Mouse (Mus musculus) kidney, embryonic 14.5 days (tissue): ENCODE results near the gene Tent5c. TPM values are rescaled to one million over a fixed set of nuclear protein-coding genes. Genes with fewer than 3 reads are reported as not detected.

Experiments
- ATAC-seq: fragments of 200-750 bp; cut with Nextera tagmentation; 2 replicates; pipeline ENCODE4 v1.8.0; 2017; ENCODE audit warnings: moderate number of reproducible peaks, mild to moderate bottlenecking, moderate TSS enrichment, moderate library complexity; ENCODE audit not compliant: low FRiP score, low TSS enrichment
- H3K27ac ChIP-seq: fragments of 300-500 bp; sonication (generic); 2 replicates; pipeline ENCODE4 v1.5.1; 2014; ENCODE audit warnings: low read depth, mild to moderate bottlenecking, low read length, moderate library complexity, mixed read lengths
- H3K27me3 ChIP-seq: fragments of 300-500 bp; sonication (generic); 2 replicates; pipeline ENCODE4 v1.6.1; 2014; ENCODE audit warnings: mild to moderate bottlenecking, low read length; ENCODE audit not compliant: control insufficient read depth, insufficient read depth
- H3K36me3 ChIP-seq: fragments of 300-500 bp; sonication (generic); 2 replicates; pipeline ENCODE4 v1.6.1; 2014; ENCODE audit warnings: low read length, mixed read lengths; ENCODE audit not compliant: control insufficient read depth, insufficient read depth
- H3K4me1 ChIP-seq: fragments of 300-500 bp; sonication (generic); 2 replicates; pipeline ENCODE4 v1.6.1; 2014; ENCODE audit warnings: low read length, mixed read lengths; ENCODE audit not compliant: control insufficient read depth, insufficient read depth
- H3K4me2 ChIP-seq: fragments of 300-500 bp; sonication (generic); replicated peaks from 2 replicates; pipeline ENCODE4 v1.6.1; 2014; ENCODE audit warnings: low read depth, mild to moderate bottlenecking, low read length
- H3K4me3 ChIP-seq: fragments of 300-500 bp; sonication (generic); 2 replicates; pipeline ENCODE4 v1.5.1; 2014; ENCODE audit warnings: mild to moderate bottlenecking, low read length
- H3K9ac ChIP-seq: fragments of 300-500 bp; sonication (generic); 2 replicates; pipeline ENCODE4 v1.6.1; 2014; ENCODE audit warnings: low read depth, mild to moderate bottlenecking, low read length, moderate library complexity
- H3K9me3 ChIP-seq: fragments of 300-500 bp; sonication (generic); 2 replicates; pipeline ENCODE4 v1.6.1; 2016; ENCODE audit warnings: low read length; ENCODE audit not compliant: control insufficient read depth
- WGBS: fragments of 180-500 bp; shearing (Covaris S2); extraction: QIAGEN DNeasy Blood & Tissue Kit; methylation state at CpG from one replicate; pipeline ENCODE4 v1.1.7; 2014; 5-methylcytosine and 5-hydroxymethylcytosine counted together
- polyA plus RNA-seq: library from polyadenylated mRNA; unstranded; fragments of >200 nt; fragmentation: Nextera tagmentation; extraction: Ambion mirVana; gene quantifications from 2 replicates; pipeline ENCODE4 v1.2.1, GENCODE M21; 2014

The Tent5c gene
- polyA plus RNA-seq, 1 experiment from 2014 or later, result 5.7 TPM

- H3K9me3 ChIP-seq, result no peaks in the 10 kb centered on the region
- H3K4me2 ChIP-seq, result no peak overlapping the region
- no peaks in the 10 kb centered on the region for H3K27me3 ChIP-seq
- WGBS, result 86% methylated on average over 4 of the region's 4 CpGs
- peak; percentile 44; the same call in 1 of the 2 replicates for ATAC-seq
- H3K9ac ChIP-seq, result no peak overlapping the region
- H3K4me3 ChIP-seq, result no peak overlapping the region
- H3K4me1 ChIP-seq, result no peaks in the 10 kb centered on the region
- no peak overlapping the region for H3K27ac ChIP-seq
- no peaks in the 10 kb centered on the region for H3K36me3 ChIP-seq
These were observed 50.6 kb downstream of the Tent5c start for GRCm38 (mm10) chr3:100438461-100439002.

GRCm38 (mm10) chr3:100436756-100437155 is 52.4 kb downstream of the Tent5c start:
- H3K4me1 ChIP-seq, result no peaks in the 10 kb centered on the region
- H3K9me3 ChIP-seq, result no peaks in the 10 kb centered on the region
- no peak overlapping the region for H3K27ac ChIP-seq
- no peak for ATAC-seq
- H3K4me2 ChIP-seq, result no peak overlapping the region
- H3K4me3 ChIP-seq, result no peak overlapping the region
- H3K27me3 ChIP-seq, result no peaks in the 10 kb centered on the region
- no peak overlapping the region for H3K9ac ChIP-seq
- H3K36me3 ChIP-seq, result no peaks in the 10 kb centered on the region
- 87% methylated on average over 7 of the region's 7 CpGs for WGBS

- ATAC-seq, result no peak
- H3K27ac ChIP-seq, result no peak overlapping the region
- no peak overlapping the region for H3K4me2 ChIP-seq
- H3K27me3 ChIP-seq, result no peaks in the 10 kb centered on the region
- 89% methylated on average over 4 of the region's 4 CpGs for WGBS
- no peak overlapping the region for H3K4me3 ChIP-seq
- H3K4me1 ChIP-seq, result no peaks in the 10 kb centered on the region
- no peak overlapping the region for H3K9ac ChIP-seq
- H3K9me3 ChIP-seq, result no peaks in the 10 kb centered on the region
- H3K36me3 ChIP-seq, result no peaks in the 10 kb centered on the region
These were observed 57.4 kb downstream of the Tent5c start for GRCm38 (mm10) chr3:100431705-100432104.

- Histone ChIP-seq H3K4me1 (no peaks in the 10 kb centered on the region), H3K9me3 (no peaks in the 10 kb centered on the region), H3K4me2 (no peak overlapping the region), H3K27me3 (no peaks in the 10 kb centered on the region), H3K9ac (no peak overlapping the region), H3K36me3 (no peaks in the 10 kb centered on the region), H3K27ac (no peak overlapping the region), H3K4me3 (no peak overlapping the region)
- 76% methylated on average over 1 of the region's 1 CpGs for WGBS
- no peak for ATAC-seq
These were observed 58.4 kb downstream of the Tent5c start for GRCm38 (mm10) chr3:100430731-100431130.

- Histone ChIP-seq H3K4me3 (no peak overlapping the region), H3K9ac (no peak overlapping the region), H3K4me2 (no peak overlapping the region), H3K27me3 (no peaks in the 10 kb centered on the region), H3K4me1 (no peaks in the 10 kb centered on the region), H3K36me3 (no peaks in the 10 kb centered on the region), H3K9me3 (no peaks in the 10 kb centered on the region), H3K27ac (no peak overlapping the region)
- ATAC-seq, result no peak
- 94% methylated on average over 5 of the region's 5 CpGs for WGBS
These were observed 59.0 kb downstream of the Tent5c start for GRCm38 (mm10) chr3:100430101-100430500.

GRCm38 (mm10) chr3:100429667-100430066 is 59.5 kb downstream of the Tent5c start:
- H3K9me3 ChIP-seq, result no peaks in the 10 kb centered on the region
- H3K27ac ChIP-seq, result no peak overlapping the region
- no peak overlapping the region for H3K9ac ChIP-seq
- H3K27me3 ChIP-seq, result no peaks in the 10 kb centered on the region
- H3K4me2 ChIP-seq, result no peak overlapping the region
- no peak for ATAC-seq
- WGBS, result 80% methylated on average over 4 of the region's 4 CpGs
- H3K4me1 ChIP-seq, result no peaks in the 10 kb centered on the region
- no peak overlapping the region for H3K4me3 ChIP-seq
- H3K36me3 ChIP-seq, result no peaks in the 10 kb centered on the region

GRCm38 (mm10) chr3:100427548-100427947 is 61.6 kb downstream of the Tent5c start:
- H3K36me3 ChIP-seq, result no peaks in the 10 kb centered on the region
- no peak overlapping the region for H3K4me3 ChIP-seq
- no peaks in the 10 kb centered on the region for H3K27me3 ChIP-seq
- no peak overlapping the region for H3K4me2 ChIP-seq
- ATAC-seq, result no peak
- H3K27ac ChIP-seq, result no peak overlapping the region
- WGBS, result 65% methylated on average over 6 of the region's 6 CpGs
- H3K9me3 ChIP-seq, result no peaks in the 10 kb centered on the region
- H3K9ac ChIP-seq, result no peak overlapping the region
- no peaks in the 10 kb centered on the region for H3K4me1 ChIP-seq

GRCm38 (mm10) chr3:100422392-100423167 is 66.5 kb downstream of the Tent5c start:
- 75% methylated on average over 10 of the region's 10 CpGs for WGBS

GRCm38 (mm10) chr3:100421354-100421753 is 67.8 kb downstream of the Tent5c start:
- ATAC-seq, result no peak
- H3K27me3 ChIP-seq, result no peaks in the 10 kb centered on the region
- no peaks in the 10 kb centered on the region for H3K9me3 ChIP-seq
- no peak overlapping the region for H3K4me2 ChIP-seq
- no peak overlapping the region for H3K27ac ChIP-seq
- no peak overlapping the region for H3K9ac ChIP-seq
- 85% methylated on average over 6 of the region's 6 CpGs for WGBS
- peaks cover 13% of the 10 kb centered on the region for H3K4me1 ChIP-seq
- H3K4me3 ChIP-seq, result no peak overlapping the region
- H3K36me3 ChIP-seq, result no peaks in the 10 kb centered on the region

More at GRCm38 (mm10) chr3:100422392-100423167, 66.5 kb downstream of the Tent5c start:
- Histone ChIP-seq H3K9ac (no peak overlapping the region), H3K27ac (no peak overlapping the region), H3K9me3 (no peaks in the 10 kb centered on the region), H3K4me3 (no peak overlapping the region), H3K4me1 (peaks cover 9% of the 10 kb centered on the region), H3K27me3 (no peaks in the 10 kb centered on the region), H3K36me3 (no peaks in the 10 kb centered on the region), H3K4me2 (no peak overlapping the region)
- ATAC-seq, result peak; percentile 77; the same call in 1 of the 2 replicates
